12 mouse cellular contexts compared by ENCODE assay signal in the genomic region with DNA sequence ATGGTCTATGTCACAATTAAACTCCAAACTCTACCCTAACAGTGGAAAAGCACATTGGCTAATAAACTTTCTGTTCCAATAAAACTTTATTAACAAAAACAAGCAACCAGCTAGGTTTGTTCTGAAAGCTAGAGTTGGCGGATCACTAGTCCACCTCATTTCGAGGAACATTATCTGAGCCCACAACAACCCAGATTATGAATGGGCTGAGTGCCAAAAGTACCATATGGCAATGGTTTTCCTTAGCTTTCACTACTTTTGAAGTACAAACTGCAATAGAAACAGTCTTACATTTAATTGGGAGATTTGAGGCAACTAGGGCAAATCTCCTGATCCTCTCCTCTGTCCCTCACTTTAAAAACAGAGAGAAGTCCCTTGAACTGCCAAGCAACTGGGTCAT.
A peak's percentile ranks its signal among the peaks of the same experiment; 100 is the strongest.
DNase-seq lines count a peak whose midpoint lies in the region; ATAC-seq and TF ChIP-seq lines count a peak whose summit lies in the region.
"Had no signal": no experiment of that assay in that cellular context is flagged by ENCODE, and none has a peak within 500 bp of the region (broad histone marks: within the 10 kb centered on the region; RNA-seq: fewer than 3 reads in every experiment).

No protein-coding gene starts in this region.

- no peak for TF ChIP-seq POLR2A in cerebellum, adult 2 months (IDR thresholded peaks at IDR 0.05; ENCODE audit: borderline replicate concordance, insufficient read depth, low read length)

- no peak overlapping the region for H3K27ac ChIP-seq in forebrain, embryonic 13.5 days
- H3K27ac ChIP-seq in forebrain, embryonic 15.5 days (replicated peaks), result no peak overlapping the region; the same call in 1 of the 2 replicates
- peak overlapping the region; percentile 3; the same call in 1 of the 2 replicates for H3K27ac ChIP-seq in lung, embryonic 14.5 days (ENCODE audit: low read depth)
- H3K27ac ChIP-seq in cerebellum, adult 2 months (ENCODE audit: insufficient read depth, low read length), result no peak overlapping the region
- H3K27ac ChIP-seq in embryonic facial prominence, embryonic 14.5 days (replicated peaks; ENCODE audit: low read depth, low read length), result no peak overlapping the region
- H3K27ac ChIP-seq: liver, embryonic 13.5 days had no signal

- no peaks in the 10 kb centered on the region for H3K9me3 ChIP-seq in forebrain, embryonic 13.5 days (replicated peaks)
- H3K9me3 ChIP-seq in forebrain, embryonic 15.5 days, result no peaks in the 10 kb centered on the region
- H3K9me3 ChIP-seq in lung, embryonic 14.5 days (ENCODE audit: low read depth, low read length), result no peaks in the 10 kb centered on the region
- no peaks in the 10 kb centered on the region for H3K9me3 ChIP-seq in embryonic facial prominence, embryonic 14.5 days (ENCODE audit: control insufficient read depth, low read length)
- H3K9me3 ChIP-seq: liver, embryonic 13.5 days had no signal

- ATAC-seq in forebrain, embryonic 13.5 days, result 0 out of 2 replicates have a peak, but pooled peaks have one; percentile 12
- ATAC-seq in forebrain, embryonic 15.5 days (replicated peaks), result no peak
- no peak for ATAC-seq in lung, embryonic 14.5 days (ENCODE audit: insufficient read depth)
- ATAC-seq in embryonic facial prominence, embryonic 14.5 days (ENCODE audit: low read depth), result no peak
- ATAC-seq in frontal cortex, adult (ENCODE audit: low TSS enrichment), result no peak

- DNase-seq in lung, embryonic 14.5 days, result peak; percentile 75
- no peak for DNase-seq in lung, postnatal 10 days
- peak; percentile 43 to 76 for DNase-seq in cerebellum, adult 2 months
- DNase-seq in embryonic facial prominence, embryonic 14.5 days (ENCODE audit: low spot score), result peak; percentile 63
- DNase-seq in gastrocnemius, postnatal 36 days, result no peak
- DNase-seq: liver, embryonic 13.5 days; thymus, postnatal 36 days had no signal

- WGBS in forebrain, embryonic 13.5 days, result 67% methylated on average over 2 of the region's 2 CpGs
- WGBS in forebrain, embryonic 15.5 days, result 41% methylated on average over 2 of the region's 2 CpGs
- 51% methylated on average over 2 of the region's 2 CpGs for WGBS in lung, embryonic 14.5 days
- WGBS in cerebellum, adult 2 months, result 20% methylated on average over 2 of the region's 2 CpGs
- 39% methylated on average over 2 of the region's 2 CpGs for WGBS in embryonic facial prominence, embryonic 14.5 days

- no peaks in the 10 kb centered on the region for H3K27me3 ChIP-seq in forebrain, embryonic 13.5 days
- H3K27me3 ChIP-seq in forebrain, embryonic 15.5 days, result no peaks in the 10 kb centered on the region
- no peaks in the 10 kb centered on the region for H3K27me3 ChIP-seq in lung, embryonic 14.5 days (ENCODE audit: insufficient read depth, low read length)
- H3K27me3 ChIP-seq in cerebellum, adult 2 months (ENCODE audit: control insufficient read depth, insufficient read depth, low read length), result no peaks in the 10 kb centered on the region
- H3K27me3 ChIP-seq in embryonic facial prominence, embryonic 14.5 days (replicated peaks; ENCODE audit: control insufficient read depth, insufficient read depth, low read length), result no peaks in the 10 kb centered on the region
- H3K27me3 ChIP-seq: liver, embryonic 13.5 days had no signal

- no peak for TF ChIP-seq CTCF in lung, embryonic 14.5 days (IDR thresholded peaks at IDR 0.05; ENCODE audit: low read depth)
- TF ChIP-seq CTCF in cerebellum, adult 2 months (IDR thresholded peaks at IDR 0.05; ENCODE audit: borderline replicate concordance, insufficient read depth, low read depth, low read length), result no peak

- H3K4me1 ChIP-seq in forebrain, embryonic 13.5 days, result peaks cover 26% of the 10 kb centered on the region
- peaks cover 26% of the 10 kb centered on the region for H3K4me1 ChIP-seq in forebrain, embryonic 15.5 days
- peaks cover 4% of the 10 kb centered on the region; the same call in 1 of the 2 replicates for H3K4me1 ChIP-seq in lung, embryonic 14.5 days (ENCODE audit: insufficient read depth)
- peaks cover 13% of the 10 kb centered on the region; the same call in 1 of the 2 replicates for H3K4me1 ChIP-seq in cerebellum, adult 2 months (ENCODE audit: control insufficient read depth, insufficient read depth, low read length)
- H3K4me1 ChIP-seq in embryonic facial prominence, embryonic 14.5 days (ENCODE audit: control insufficient read depth, insufficient read depth, low read length), result peaks cover 17% of the 10 kb centered on the region

- H3K36me3 ChIP-seq in forebrain, embryonic 13.5 days (ENCODE audit: poor library complexity, severe bottlenecking), result no peaks in the 10 kb centered on the region
- H3K36me3 ChIP-seq in forebrain, embryonic 15.5 days, result no peaks in the 10 kb centered on the region
- H3K36me3 ChIP-seq in lung, embryonic 14.5 days (ENCODE audit: insufficient read depth), result no peaks in the 10 kb centered on the region
- H3K36me3 ChIP-seq in embryonic facial prominence, embryonic 14.5 days (ENCODE audit: control insufficient read depth, insufficient read depth, low read length), result no peaks in the 10 kb centered on the region
- H3K36me3 ChIP-seq: liver, embryonic 13.5 days had no signal

- H3K4me2 ChIP-seq in forebrain, embryonic 13.5 days, result no peak overlapping the region
- H3K4me2 ChIP-seq in forebrain, embryonic 15.5 days (replicated peaks), result no peak overlapping the region
- no peak overlapping the region for H3K4me2 ChIP-seq in lung, embryonic 14.5 days
- no peak overlapping the region for H3K4me2 ChIP-seq in embryonic facial prominence, embryonic 14.5 days (ENCODE audit: low read depth, low read length)
- H3K4me2 ChIP-seq: heart, embryonic 11.5 days; hindbrain, embryonic 14.5 days; liver, embryonic 13.5 days had no signal

- H3K9ac ChIP-seq in forebrain, embryonic 13.5 days, result no peak overlapping the region
- no peak overlapping the region for H3K9ac ChIP-seq in forebrain, embryonic 15.5 days (replicated peaks)
- no peak overlapping the region for H3K9ac ChIP-seq in lung, embryonic 14.5 days
- no peak overlapping the region for H3K9ac ChIP-seq in embryonic facial prominence, embryonic 14.5 days (ENCODE audit: low read depth, low read length)
- H3K9ac ChIP-seq: hindbrain, embryonic 14.5 days; liver, embryonic 13.5 days had no signal

- no peak overlapping the region for H3K4me3 ChIP-seq in forebrain, embryonic 13.5 days
- H3K4me3 ChIP-seq in forebrain, embryonic 15.5 days, result no peak overlapping the region
- no peak overlapping the region for H3K4me3 ChIP-seq in lung, embryonic 14.5 days (ENCODE audit: low read depth, low read length)
- H3K4me3 ChIP-seq in cerebellum, adult 2 months (replicated peaks; ENCODE audit: insufficient read depth, low read depth, low read length), result no peak overlapping the region
- H3K4me3 ChIP-seq in embryonic facial prominence, embryonic 14.5 days (ENCODE audit: low read depth, low read length), result no peak overlapping the region
- H3K4me3 ChIP-seq: liver, embryonic 13.5 days had no signal

- intact Hi-C loops in gastrocnemius, postnatal 36 days (cut with DNase I), result no loop called here

Comparison
In these comparisons a context has a peak if more than half of its experiments do, and no peak if none do; other contexts are left out.
1. DNase-seq: peak in lung, embryonic 14.5 days (single experiment), cerebellum, adult 2 months (2 of 2) and embryonic facial prominence, embryonic 14.5 days (single experiment); none in lung, postnatal 10 days (single experiment) and gastrocnemius, postnatal 36 days (0 of 2).